Mouse (Mus musculus) myocyte (in vitro differentiated cells): Measurements from ENCODE around the gene Lancl2. TPM values are rescaled to one million over a fixed set of nuclear protein-coding genes. Genes with fewer than 3 reads are reported as not detected.

Source experiments
- H3K27me3 ChIP-seq: one replicate; pipeline ENCODE4 v1.6.1; 2011; ENCODE audit not compliant: control insufficient read depth, insufficient read depth, insufficient read length
- H3K36me3 ChIP-seq: one replicate; pipeline ENCODE4 v1.6.1; 2011; ENCODE audit not compliant: control insufficient read depth, insufficient read depth
- H3K4me2 ChIP-seq: one replicate; pipeline ENCODE4 v1.6.1; 2011; ENCODE audit warnings: low read depth, control low read depth
- H3K4me3 ChIP-seq: one replicate; pipeline ENCODE4 v1.5.1; 2011; ENCODE audit warnings: mild to moderate bottlenecking, control low read depth, moderate library complexity
- H3K79me2 ChIP-seq: one replicate; pipeline ENCODE4 v1.6.1; 2011; ENCODE audit not compliant: control insufficient read depth, insufficient read depth
- H3ac ChIP-seq: one replicate; pipeline ENCODE4 v1.6.1; 2011; ENCODE audit not compliant: control insufficient read depth, insufficient read length
- CEBPB ChIP-seq: IDR thresholded peaks from 2 replicates; pipeline ENCODE4 v1.6.1; 2011; ENCODE audit warnings: mild to moderate bottlenecking, moderate library complexity; ENCODE audit not compliant: poor library complexity, insufficient read depth, severe bottlenecking
- E2F4 ChIP-seq: IDR thresholded peaks from one replicate; pipeline ENCODE4 v1.6.1; 2011; ENCODE audit warnings: mild to moderate bottlenecking, control low read depth, moderate library complexity; ENCODE audit not compliant: insufficient read depth
- MAX ChIP-seq: IDR thresholded peaks from one replicate; pipeline ENCODE4 v1.6.1; 2011; ENCODE audit warnings: low read depth, mild to moderate bottlenecking, control low read depth
- MYOD1 ChIP-seq, 3 experiments: IDR thresholded peaks; one replicate each; pipeline ENCODE4 v1.6.1; 2011; ENCODE audit warnings: control low read depth in 2 of 3, low read depth in 2 of 3, mild to moderate bottlenecking in 2 of 3, moderate library complexity in 1 of 3; ENCODE audit not compliant: insufficient read length in 2 of 3, control insufficient read depth in 1 of 3
- MYOG ChIP-seq, 3 experiments: IDR thresholded peaks; one replicate each; pipeline ENCODE4 v1.6.1; 2011; ENCODE audit warnings: control low read depth in 2 of 3, low read depth in 2 of 3, mild to moderate bottlenecking in 2 of 3; ENCODE audit not compliant: insufficient read length in 2 of 3, control insufficient read depth in 1 of 3, insufficient read depth in 1 of 3
- POLR2A ChIP-seq: IDR thresholded peaks from one replicate; pipeline ENCODE4 v1.6.1; 2011; ENCODE audit warnings: low read depth, mild to moderate bottlenecking, control low read depth, moderate library complexity; ENCODE audit not compliant: insufficient read length
- POLR2AphosphoS2 ChIP-seq: IDR thresholded peaks from one replicate; pipeline ENCODE4 v1.6.1; 2011; ENCODE audit warnings: low read depth, control low read depth; ENCODE audit not compliant: insufficient read length
- REST ChIP-seq: IDR thresholded peaks from one replicate; pipeline ENCODE4 v1.6.1; 2011; ENCODE audit warnings: mild to moderate bottlenecking, control low read depth, moderate library complexity; ENCODE audit not compliant: insufficient read depth, insufficient read length
- SRF ChIP-seq: IDR thresholded peaks from one replicate; pipeline ENCODE4 v1.6.1; 2011; ENCODE audit warnings: low read depth; ENCODE audit not compliant: control insufficient read depth, insufficient read length
- TCF12 ChIP-seq: IDR thresholded peaks from one replicate; pipeline ENCODE4 v1.6.1; 2011; ENCODE audit warnings: mild to moderate bottlenecking, control low read depth; ENCODE audit not compliant: poor library complexity, insufficient read depth, severe bottlenecking
- TCF3 ChIP-seq: IDR thresholded peaks from one replicate; pipeline ENCODE4 v1.6.1; 2011; ENCODE audit warnings: low read depth, control low read depth; ENCODE audit not compliant: insufficient read length
- USF1 ChIP-seq: IDR thresholded peaks from one replicate; pipeline ENCODE4 v1.6.1; 2011; ENCODE audit warnings: low read depth, mild to moderate bottlenecking, control low read depth, moderate library complexity
- polyA plus RNA-seq: library from polyadenylated mRNA; unstranded; fragments of >200 nt; fragmentation: generic; extraction: Trizol; gene quantifications from one replicate; pipeline ENCODE4 v1.2.1, GENCODE M21; 2012; ENCODE audit warnings: missing spikeins

Gene Lancl2
- polyA plus RNA-seq, 1 experiment, result 5.8 TPM

GRCm38 (mm10) chr6:57780359-57780758 is 78.0 kb downstream of the Lancl2 start:
- H3ac ChIP-seq, result no peak overlapping the region
- TF ChIP-seq SRF (no peak), MYOD1 (IDR thresholded peaks at IDR 0.05; ENCODE audit: control insufficient read depth in 1 of 3, insufficient read length in 2 of 3, low read depth in 2 of 3) (no peak), USF1 (no peak), POLR2A (no peak), TCF12 (no peak), TCF3 (no peak), MYOG (IDR thresholded peaks at IDR 0.05; ENCODE audit: control insufficient read depth in 1 of 3, insufficient read depth in 1 of 3, insufficient read length in 2 of 3, low read depth in 2 of 3) (no peak), E2F4 (no peak), CEBPB (no peak), MAX (no peak), REST (no peak), POLR2AphosphoS2 (no peak)

GRCm38 (mm10) chr6:57782658-57783057 is 80.3 kb downstream of the Lancl2 start:
- no peak for TF ChIP-seq MYOG (IDR thresholded peaks at IDR 0.05; ENCODE audit: control insufficient read depth in 1 of 3, insufficient read depth in 1 of 3, insufficient read length in 2 of 3, low read depth in 2 of 3)
- no peak for TF ChIP-seq E2F4
- no peak for TF ChIP-seq POLR2A
- no peak overlapping the region for H3ac ChIP-seq
- H3K27me3 ChIP-seq, result no peaks in the 10 kb centered on the region
- H3K36me3 ChIP-seq, result no peaks in the 10 kb centered on the region
- no peaks in the 10 kb centered on the region for H3K79me2 ChIP-seq
- no peak overlapping the region for H3K4me2 ChIP-seq
- H3K4me3 ChIP-seq, result no peak overlapping the region

More at GRCm38 (mm10) chr6:57780359-57780758, 78.0 kb downstream of the Lancl2 start:
- Histone ChIP-seq H3K79me2 (no peaks in the 10 kb centered on the region), H3K4me2 (no peak overlapping the region), H3K27me3 (no peaks in the 10 kb centered on the region), H3K36me3 (no peaks in the 10 kb centered on the region), H3K4me3 (no peak overlapping the region)

- H3K36me3 ChIP-seq, result peaks cover 3% of the 10 kb centered on the region
- TF ChIP-seq TCF3 (no peak), MAX (no peak), TCF12 (no peak), CEBPB (no peak), MYOD1 (IDR thresholded peaks at IDR 0.05; ENCODE audit: control insufficient read depth in 1 of 3, insufficient read length in 2 of 3, low read depth in 2 of 3) (no peak)
- H3K27me3 ChIP-seq, result no peaks in the 10 kb centered on the region
- no peak overlapping the region for H3K4me3 ChIP-seq
- no peak overlapping the region for H3K4me2 ChIP-seq
- no peak overlapping the region for H3ac ChIP-seq
- H3K79me2 ChIP-seq, result no peaks in the 10 kb centered on the region
Measured at GRCm38 (mm10) chr6:57784251-57784650, 81.9 kb downstream of the Lancl2 start.

- no peak for TF ChIP-seq TCF3
- no peak for TF ChIP-seq E2F4
- no peak for TF ChIP-seq USF1
- no peak for TF ChIP-seq POLR2A
- no peak for TF ChIP-seq MYOD1 (IDR thresholded peaks at IDR 0.05; ENCODE audit: control insufficient read depth in 1 of 3, insufficient read length in 2 of 3, low read depth in 2 of 3)
- TF ChIP-seq POLR2AphosphoS2, result no peak
- no peak for TF ChIP-seq SRF
- no peak for TF ChIP-seq MAX
- TF ChIP-seq TCF12, result no peak
- no peak for TF ChIP-seq CEBPB
- no peak for TF ChIP-seq REST
- no peak for TF ChIP-seq MYOG (IDR thresholded peaks at IDR 0.05; ENCODE audit: control insufficient read depth in 1 of 3, insufficient read depth in 1 of 3, insufficient read length in 2 of 3, low read depth in 2 of 3)
- H3K4me3 ChIP-seq, result no peak overlapping the region
- H3K36me3 ChIP-seq, result peaks cover 3% of the 10 kb centered on the region
- no peak overlapping the region for H3ac ChIP-seq
- no peaks in the 10 kb centered on the region for H3K79me2 ChIP-seq
- H3K27me3 ChIP-seq, result no peaks in the 10 kb centered on the region
- H3K4me2 ChIP-seq, result no peak overlapping the region
Measured at GRCm38 (mm10) chr6:57787376-57787775, 85.0 kb downstream of the Lancl2 start.

Other genes with a start within 250 kb of the Lancl2 start
- 0.47 TPM for gene Ppm1k, start 167.1 kb upstream of the Lancl2 start, polyA plus RNA-seq
- 0.44 TPM for gene Herc6, start 121.5 kb upstream of the Lancl2 start, polyA plus RNA-seq
- gene Pyurf, start 10.5 kb upstream of the Lancl2 start, polyA plus RNA-seq, result 10.1 TPM
- gene Vopp1, start 122.6 kb downstream of the Lancl2 start, polyA plus RNA-seq, result 13.7 TPM
- gene Vmn1r21, start 147.8 kb downstream of the Lancl2 start, polyA plus RNA-seq, result not detected
- gene Vmn1r22, start 205.5 kb downstream of the Lancl2 start, polyA plus RNA-seq, result not detected
- gene Vmn1r23, start 224.3 kb downstream of the Lancl2 start, polyA plus RNA-seq, result not detected